Mouse (Mus musculus): Measurements from ENCODE around the gene Rpusd3.

DNA sequence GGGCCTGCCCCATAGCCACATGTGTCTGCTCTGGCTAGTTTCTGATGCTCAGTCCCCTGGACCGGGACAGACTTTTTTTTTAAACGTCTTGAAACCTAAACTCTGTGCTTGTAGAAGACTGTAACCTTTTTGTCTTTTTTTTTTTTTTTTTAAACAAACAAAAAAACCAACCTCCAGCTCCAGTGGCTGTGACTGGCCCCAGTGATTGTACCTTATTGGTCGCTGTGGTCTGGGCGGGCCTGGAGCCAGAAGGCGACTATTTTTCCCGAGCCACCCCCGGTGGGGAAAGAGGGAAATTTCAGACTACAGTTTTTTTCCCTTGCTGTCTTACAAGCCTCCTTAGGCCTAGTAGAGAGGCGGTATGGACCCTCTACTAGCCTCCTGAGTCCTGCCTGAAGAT is 30.2 kb downstream of the Rpusd3 start, which contains the start of gene Ttll3:
- TF ChIP-seq EP300 (IDR thresholded peaks at IDR 0.05; ENCODE audit: low read depth): no peak
- TF ChIP-seq CTCF (IDR thresholded peaks at IDR 0.05; ENCODE audit: low read depth): no peak

Measured in liver, embryonic 14.5 days (tissue).